20 mouse cellular contexts compared by ENCODE assay signal in the genomic region with DNA sequence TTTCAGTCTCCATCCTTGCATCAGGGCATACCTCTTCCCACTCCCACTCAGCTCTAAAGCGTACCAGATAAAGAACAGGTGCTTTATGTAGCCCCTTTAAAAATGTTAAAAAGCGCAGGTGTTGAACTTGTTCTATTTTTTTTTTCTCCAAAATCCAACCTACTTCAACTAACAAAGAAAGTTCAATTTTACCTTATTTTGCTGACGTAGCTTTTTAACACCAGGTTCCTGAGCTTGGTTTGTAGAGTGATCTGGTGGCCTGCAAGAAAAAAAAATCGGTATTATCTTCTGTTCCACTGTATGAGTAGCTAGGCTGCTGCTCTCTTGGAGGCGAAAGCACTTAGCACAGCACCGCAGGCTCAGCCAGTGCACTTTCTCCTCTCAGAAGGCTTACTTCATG.
DNase-seq lines count a peak whose midpoint lies in the region; TF ChIP-seq lines count a peak whose summit lies in the region.
"Had no signal": no experiment of that assay in that cellular context is flagged by ENCODE, and none has a peak within 500 bp of the region (broad histone marks: within the 10 kb centered on the region; RNA-seq: fewer than 3 reads in every experiment).

No protein-coding gene starts in this region.

- no peak for DNase-seq in thymus, adult 2 months
- no peak for DNase-seq in thymus, postnatal 4 days
- DNase-seq in CH12.LX (ENCODE audit: extremely low read depth) (no peak), ES-E14 (ENCODE audit: low read depth, low spot score) (no peak), liver (no peak)
- DNase-seq in right cerebral cortex, postnatal 14 days = no peak
- DNase-seq: adrenal gland, adult 2 months; adrenal gland, adult 8-10 months; adrenal gland, postnatal 10 days; adrenal gland, postnatal 14 days; adrenal gland, postnatal 25 days; adrenal gland, postnatal 36 days; B cell, adult 2 months; cerebellum, adult 11 months; cerebellum, adult 11-12 months; cerebellum, adult 18-20 months; cerebellum, adult 2 months; cerebellum, adult 8-10 months had no signal

- no peak for TF ChIP-seq EP300 in CH12.LX (IDR thresholded peaks at IDR 0.05; ENCODE audit: low read length)

- H3K27me3 ChIP-seq in thymus, adult 2 months (ENCODE audit: control insufficient read depth, insufficient read depth, low read length) = no peaks in the 10 kb centered on the region
- H3K27me3 ChIP-seq in CH12.LX (replicated peaks) = no peaks in the 10 kb centered on the region
- H3K27me3 ChIP-seq: Patski had no signal

- in situ Hi-C loops in CH12.LX (cut with MboI; ENCODE audit: low pct_ligation_motif_present, low pct_unique_long_range_greater_than_20kb, low sequenced_read_pairs) (loop anchor here (25.0 kb wide), 1 partner anchor 1321 kb away; a partner anchor contains a TSS), ES-E14 (cut with MboI; ENCODE audit: low sequenced_read_pairs in 2 of 2, unreplicated experiment in 2 of 2) (no loop called here)

- H3K36me3 ChIP-seq in thymus, adult 2 months (ENCODE audit: control insufficient read depth, insufficient read depth, low read length) = no peaks in the 10 kb centered on the region
- H3K36me3 ChIP-seq in CH12.LX (replicated peaks in 1 of 2; ENCODE audit: control insufficient read depth in 1 of 2, insufficient read depth in 1 of 2, low read length in 1 of 2) = peaks cover 0 to 2% of the 10 kb centered on the region in 2 experiments
- no peaks in the 10 kb centered on the region for H3K36me3 ChIP-seq in ES-E14 (ENCODE audit: control insufficient read depth, insufficient read depth, low read length, poor library complexity, severe bottlenecking)
- H3K36me3 ChIP-seq: G1E had no signal

- TF ChIP-seq POLR2A in thymus, adult 2 months (IDR thresholded peaks at IDR 0.05; ENCODE audit: control insufficient read depth, extremely low read depth, insufficient read depth, low read length, poor library complexity) = no peak
- no peak for TF ChIP-seq POLR2A in CH12.LX (IDR thresholded peaks at IDR 0.05; ENCODE audit: low read depth, low read length)

- peak overlapping the region; percentile 44; the same call in 1 of the 2 replicates for H3K27ac ChIP-seq in thymus, adult 2 months (ENCODE audit: control insufficient read depth, insufficient read depth, low read length)
- no peak overlapping the region for H3K27ac ChIP-seq in CH12.LX (ENCODE audit: insufficient read depth, low read depth)
- no peak overlapping the region for H3K27ac ChIP-seq in ES-E14 (ENCODE audit: insufficient read depth, low read depth, low read length, poor library complexity, severe bottlenecking)

- TF ChIP-seq RAD21 in CH12.LX (IDR thresholded peaks at IDR 0.05; ENCODE audit: low read depth, low read length) = no peak

- H3K4me1 ChIP-seq in thymus, adult 2 months (replicated peaks; ENCODE audit: control insufficient read depth, insufficient read depth, low read length) = peaks cover 10% of the 10 kb centered on the region
- H3K4me1 ChIP-seq in CH12.LX (ENCODE audit: control insufficient read depth in 1 of 2, insufficient read depth in 2 of 2) = peaks cover 0 to 6% of the 10 kb centered on the region in 2 experiments; a peak in 1 of 4 replicates
- H3K4me1 ChIP-seq in ES-E14 (ENCODE audit: control insufficient read depth in 2 of 2, insufficient read depth in 2 of 2, low read length in 2 of 2, poor library complexity in 1 of 2) = no peaks in the 10 kb centered on the region

- H3K9ac ChIP-seq in CH12.LX (ENCODE audit: insufficient read depth, low read depth) (no peak overlapping the region), ES-E14 (ENCODE audit: insufficient read depth, low read depth, low read length, poor library complexity, severe bottlenecking) (no peak overlapping the region)

- dilution Hi-C loops in CH12.LX (cut with MboI; ENCODE audit: extremely low pct_ligation_motif_present, extremely low pct_unique_long_range_greater_than_20kb, low sequenced_read_pairs) = no loop called here

- WGBS in thymus, adult 2 months = 75% methylated on average over 6 of the region's 6 CpGs

- no peaks in the 10 kb centered on the region for H3K79me2 ChIP-seq in CH12.LX (replicated peaks; ENCODE audit: control insufficient read depth, extremely low read depth, insufficient read depth, poor library complexity, severe bottlenecking)

- H3K4me3 ChIP-seq in thymus, adult 2 months (ENCODE audit: control insufficient read depth, insufficient read depth, low read length) = no peak overlapping the region
- H3K4me3 ChIP-seq in CH12.LX (replicated peaks in 1 of 3; ENCODE audit: low read depth in 2 of 3, low read length in 2 of 3, poor library complexity in 1 of 3) (no peak overlapping the region), ES-E14 (ENCODE audit: insufficient read depth in 1 of 2, low read depth in 1 of 2, low read length in 2 of 2, poor library complexity in 1 of 2, severe bottlenecking in 1 of 2) (no peak overlapping the region)

- no peak for TF ChIP-seq CTCF in thymus, adult 2 months (IDR thresholded peaks at IDR 0.05; ENCODE audit: borderline replicate concordance, control insufficient read depth, extremely low read depth, insufficient read depth, low read length, poor library complexity)
- TF ChIP-seq CTCF in CH12.LX (conservative IDR thresholded peaks at IDR 0.05 in 1 of 2, IDR thresholded peaks at IDR 0.05 in 1 of 2; ENCODE audit: low read depth in 2 of 2, low read length in 2 of 2) = no peak

- H3K4me2 ChIP-seq in CH12.LX (ENCODE audit: insufficient read depth, low read depth, poor library complexity, severe bottlenecking) = no peak overlapping the region

- H3K9me3 ChIP-seq in CH12.LX (replicated peaks; ENCODE audit: low read length) (peaks cover 3% of the 10 kb centered on the region), ES-E14 (ENCODE audit: control insufficient read depth, insufficient read depth, low read depth, low read length) (no peaks in the 10 kb centered on the region)
- H3K9me3 ChIP-seq: G1E had no signal

TF ChIP-seq in CH12.LX, 34 proteins besides CTCF, POLR2A, EP300 and RAD21:
- TF ChIP-seq MAZ (IDR thresholded peaks at IDR 0.05; ENCODE audit: low read depth, low read length) = no peak
- TF ChIP-seq ELF1 (IDR thresholded peaks at IDR 0.05; ENCODE audit: low read depth, low read length) = no peak
- peak; percentile 79 for TF ChIP-seq MAFK (IDR thresholded peaks at IDR 0.05; ENCODE audit: insufficient replicate concordance, low read length)

TF ChIP-seq in ES-E14, 5 proteins besides CTCF, POLR2A, EP300 and RAD21:
- peak; percentile 61; the same call in 1 of the 2 replicates for TF ChIP-seq MAFK (IDR thresholded peaks at IDR 0.05; ENCODE audit: insufficient read depth, low read depth, low read length)
- no peak for TF ChIP-seq ZC3H11A (IDR thresholded peaks at IDR 0.05; ENCODE audit: borderline replicate concordance, low read depth, low read length)
TF ChIP-seq in ES-E14: peak in this region for 1.
